Mouse (Mus musculus) liver, embryonic 16.5 days (tissue): ENCODE measurements at regions not wholly inside any gene's neighbourhood (a gene's known extent, or its start where the extent isn't known, plus 50 kb on each side); places are given as distances from the start of the nearest gene placed in this dataset.

Experiments used
- ATAC-seq: fragments of 200-750 bp; cut with Nextera tagmentation; 2 replicates; pipeline ENCODE4 v1.8.0; 2017; ENCODE audit warnings: low read depth, mild to moderate bottlenecking, moderate number of reproducible peaks, moderate library complexity
- H3K27ac ChIP-seq: fragments of 300-500 bp; sonication (generic); 2 replicates; pipeline ENCODE4 v1.5.1; 2014; ENCODE audit warnings: mild to moderate bottlenecking, low read length
- H3K27me3 ChIP-seq: fragments of 300-500 bp; sonication (generic); 2 replicates; pipeline ENCODE4 v1.6.1; 2014; ENCODE audit warnings: low read depth, low read length, mixed read lengths; ENCODE audit not compliant: control insufficient read depth, insufficient read depth
- H3K36me3 ChIP-seq: fragments of 300-500 bp; sonication (generic); 2 replicates; pipeline ENCODE4 v1.6.1; 2014; ENCODE audit warnings: mild to moderate bottlenecking; ENCODE audit not compliant: control insufficient read depth, insufficient read depth
- H3K4me1 ChIP-seq: fragments of 300-500 bp; sonication (generic); 2 replicates; pipeline ENCODE4 v1.6.1; 2014; ENCODE audit warnings: low read depth, low read length, mixed read lengths; ENCODE audit not compliant: control insufficient read depth
- H3K4me2 ChIP-seq: fragments of 300-500 bp; sonication (generic); 2 replicates; pipeline ENCODE4 v1.6.1; 2014; ENCODE audit warnings: low read depth, low read length, mixed read lengths
- H3K4me3 ChIP-seq: fragments of 300-500 bp; sonication (generic); 2 replicates; pipeline ENCODE4 v1.5.1; 2014; ENCODE audit warnings: low read depth, mild to moderate bottlenecking, low read length
- H3K9ac ChIP-seq: fragments of 300-500 bp; sonication (generic); 2 replicates; pipeline ENCODE4 v1.6.1; 2014; ENCODE audit warnings: low read depth, low read length
- H3K9me3 ChIP-seq: fragments of 300-500 bp; sonication (generic); replicated peaks from 2 replicates; pipeline ENCODE4 v1.6.1; 2016; ENCODE audit warnings: low read length; ENCODE audit not compliant: control insufficient read depth
- WGBS: fragments of 180-500 bp; shearing (Covaris S2); extraction: QIAGEN DNeasy Blood & Tissue Kit; methylation state at CpG from one replicate; pipeline ENCODE4 v1.1.7; 2014; ENCODE audit not compliant: insufficient replicate concordance; 5-methylcytosine and 5-hydroxymethylcytosine counted together

- no peaks in the 10 kb centered on the region for H3K36me3 ChIP-seq
- H3K4me3 ChIP-seq = no peak overlapping the region
- WGBS = 50% methylated on average over 9 of the region's 9 CpGs
- H3K27me3 ChIP-seq = no peaks in the 10 kb centered on the region
- H3K4me2 ChIP-seq = no peak overlapping the region
- no peak for ATAC-seq
- H3K9ac ChIP-seq = no peak overlapping the region
- H3K4me1 ChIP-seq = no peaks in the 10 kb centered on the region
- no peaks in the 10 kb centered on the region for H3K9me3 ChIP-seq
- H3K27ac ChIP-seq = no peak overlapping the region
These were observed 122.5 kb upstream of the Ttc29 start for GRCm38 (mm10) chr8:78090382-78091122.

GRCm38 (mm10) chr8:78096383-78096782, 116.7 kb upstream of the Ttc29 start:
- no peaks in the 10 kb centered on the region for H3K36me3 ChIP-seq
- no peak for ATAC-seq
- no peak overlapping the region for H3K4me3 ChIP-seq
- no peaks in the 10 kb centered on the region for H3K9me3 ChIP-seq
- H3K4me1 ChIP-seq = no peaks in the 10 kb centered on the region
- no peak overlapping the region for H3K27ac ChIP-seq
- no peaks in the 10 kb centered on the region for H3K27me3 ChIP-seq
- no peak overlapping the region for H3K9ac ChIP-seq
- 29% methylated on average over 5 of the region's 5 CpGs for WGBS
- no peak overlapping the region for H3K4me2 ChIP-seq

- 36% methylated on average over 6 of the region's 6 CpGs for WGBS
- Histone ChIP-seq H3K9ac (no peak overlapping the region), H3K9me3 (no peaks in the 10 kb centered on the region), H3K27me3 (no peaks in the 10 kb centered on the region), H3K27ac (no peak overlapping the region), H3K36me3 (no peaks in the 10 kb centered on the region), H3K4me3 (no peak overlapping the region), H3K4me2 (no peak overlapping the region), H3K4me1 (no peaks in the 10 kb centered on the region)
- ATAC-seq = no peak
These were observed 114.8 kb upstream of the Ttc29 start for GRCm38 (mm10) chr8:78098191-78098745.

- Histone ChIP-seq H3K36me3 (no peaks in the 10 kb centered on the region), H3K4me2 (no peak overlapping the region), H3K4me3 (no peak overlapping the region), H3K9me3 (no peaks in the 10 kb centered on the region), H3K9ac (no peak overlapping the region), H3K27me3 (no peaks in the 10 kb centered on the region), H3K4me1 (no peaks in the 10 kb centered on the region), H3K27ac (no peak overlapping the region)
- 58% methylated on average over 3 of the region's 3 CpGs for WGBS
- ATAC-seq = no peak
These were observed 114.0 kb upstream of the Ttc29 start for GRCm38 (mm10) chr8:78099091-78099490.

- no peak overlapping the region for H3K4me2 ChIP-seq
- H3K36me3 ChIP-seq = no peaks in the 10 kb centered on the region
- ATAC-seq = no peak
- H3K4me1 ChIP-seq = no peaks in the 10 kb centered on the region; the same call in 1 of the 2 replicates
- no peaks in the 10 kb centered on the region for H3K9me3 ChIP-seq
- H3K27me3 ChIP-seq = no peaks in the 10 kb centered on the region
- H3K27ac ChIP-seq = no peak overlapping the region
- no peak overlapping the region for H3K4me3 ChIP-seq
- WGBS = 51% methylated on average over 7 of the region's 7 CpGs
- H3K9ac ChIP-seq = no peak overlapping the region
These were observed 105.8 kb upstream of the Ttc29 start for GRCm38 (mm10) chr8:78107339-78107738.

GRCm38 (mm10) chr8:78110003-78110649, 103.0 kb upstream of the Ttc29 start:
- H3K4me1 ChIP-seq = no peaks in the 10 kb centered on the region; the same call in 1 of the 2 replicates

GRCm38 (mm10) chr8:78113105-78113504, 100.0 kb upstream of the Ttc29 start:
- Histone ChIP-seq H3K4me2 (no peak overlapping the region), H3K36me3 (no peaks in the 10 kb centered on the region), H3K27ac (no peak overlapping the region), H3K4me1 (no peaks in the 10 kb centered on the region; the same call in 1 of the 2 replicates), H3K9me3 (no peaks in the 10 kb centered on the region), H3K4me3 (no peak overlapping the region), H3K9ac (no peak overlapping the region), H3K27me3 (no peaks in the 10 kb centered on the region)
- ATAC-seq = no peak
- WGBS = 17% methylated on average over 12 of the region's 12 CpGs

More at GRCm38 (mm10) chr8:78110003-78110649, 103.0 kb upstream of the Ttc29 start:
- 64% methylated on average over 3 of the region's 3 CpGs for WGBS
- H3K4me2 ChIP-seq = no peak overlapping the region
- no peak overlapping the region for H3K4me3 ChIP-seq
- H3K36me3 ChIP-seq = no peaks in the 10 kb centered on the region
- ATAC-seq = no peak
- H3K9me3 ChIP-seq = no peaks in the 10 kb centered on the region
- H3K9ac ChIP-seq = no peak overlapping the region
- H3K27me3 ChIP-seq = no peaks in the 10 kb centered on the region
- H3K27ac ChIP-seq = no peak overlapping the region

- Histone ChIP-seq H3K4me1 (no peaks in the 10 kb centered on the region; the same call in 1 of the 2 replicates), H3K9me3 (no peaks in the 10 kb centered on the region), H3K4me2 (no peak overlapping the region), H3K9ac (no peak overlapping the region), H3K4me3 (no peak overlapping the region), H3K36me3 (no peaks in the 10 kb centered on the region), H3K27me3 (no peaks in the 10 kb centered on the region), H3K27ac (no peak overlapping the region)
- WGBS = 39% methylated on average over 4 of the region's 4 CpGs
- ATAC-seq = no peak
These were observed 98.6 kb upstream of the Ttc29 start for GRCm38 (mm10) chr8:78114512-78114911.

GRCm38 (mm10) chr8:78117191-78117590, 95.9 kb upstream of the Ttc29 start:
- Histone ChIP-seq H3K4me1 (no peaks in the 10 kb centered on the region), H3K27me3 (no peaks in the 10 kb centered on the region), H3K4me2 (no peak overlapping the region), H3K9me3 (no peaks in the 10 kb centered on the region), H3K27ac (no peak overlapping the region), H3K9ac (no peak overlapping the region), H3K4me3 (no peak overlapping the region), H3K36me3 (no peaks in the 10 kb centered on the region)
- no peak for ATAC-seq
